Mouse (Mus musculus) megakaryocyte, embryonic 14.5 days (primary cell): Measurements from ENCODE around the gene Gmppb. TPM values are rescaled to one million over a fixed set of nuclear protein-coding genes. Genes with fewer than 3 reads are reported as not detected.
A peak's percentile ranks its signal among the peaks of the same experiment; 100 is the strongest.

ENCODE experiments used
- H3K27me3 ChIP-seq: replicated peaks from 2 replicates; pipeline ENCODE3; 2012; ENCODE audit warnings: inconsistent platforms
- H3K36me3 ChIP-seq: replicated peaks from 2 replicates; pipeline ENCODE3; 2012; ENCODE audit warnings: low read length, inconsistent platforms, mixed read lengths
- H3K4me1 ChIP-seq: 2 replicates; pipeline ENCODE4 v1.6.1; 2012; ENCODE audit warnings: inconsistent platforms
- H3K4me3 ChIP-seq: replicated peaks from 2 replicates; pipeline ENCODE3; 2012; ENCODE audit warnings: moderate library complexity, mild to moderate bottlenecking, inconsistent platforms
- H3K9me3 ChIP-seq: 2 replicates; pipeline ENCODE4 v1.6.1; 2012; ENCODE audit warnings: inconsistent platforms
- FLI1 ChIP-seq: IDR thresholded peaks from 2 replicates; pipeline ENCODE4 v1.6.1; 2012; ENCODE audit warnings: low read length, inconsistent platforms, mixed read lengths
- GATA1 ChIP-seq: IDR thresholded peaks from 3 replicates; pipeline ENCODE4 v1.6.1; 2012; ENCODE audit warnings: mixed read lengths, low read length, inconsistent platforms, borderline replicate concordance
- polyA plus RNA-seq: library from polyadenylated mRNA; stranded (reverse); fragments of >175 nt; gene quantifications from 2 replicates; pipeline ENCODE4 v1.2.3, GENCODE M21; 2012; ENCODE audit warnings: low replicate concordance; ENCODE audit not compliant: insufficient read depth

Gmppb gene
- polyA plus RNA-seq, 1 experiment = 30.7 TPM

GRCm38 (mm10) chr9:108026584-108026983, 22.5 kb upstream of the Gmppb start:
- Histone ChIP-seq H3K27me3 (no peaks in the 10 kb centered on the region), H3K36me3 (peaks cover 86% of the 10 kb centered on the region), H3K4me3 (no peak overlapping the region), H3K4me1 (peaks cover 25% of the 10 kb centered on the region), H3K9me3 (0 out of 2 replicates have a peak, but pooled peaks cover 2% of the 10 kb centered on the region)
- TF ChIP-seq FLI1 (no peak), GATA1 (no peak)

DNA sequence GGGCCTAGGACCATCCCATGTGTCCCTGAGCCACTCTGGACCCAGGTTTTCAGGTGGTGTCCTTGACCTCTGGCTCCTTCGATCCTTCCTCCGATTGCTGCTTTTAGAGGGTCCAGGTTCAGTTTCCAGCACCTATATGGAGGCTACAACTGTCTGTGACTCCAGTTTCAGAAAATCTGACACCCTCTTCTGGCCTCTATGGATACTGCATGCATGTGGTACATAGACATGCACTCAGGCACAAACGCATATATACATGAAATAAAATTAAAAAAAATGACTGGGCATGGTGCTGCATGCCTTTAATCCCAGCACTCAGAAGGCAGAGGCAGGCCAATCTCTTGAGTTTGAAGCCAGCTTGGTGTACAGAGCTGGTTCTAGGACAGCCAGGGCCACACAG, 21.2 kb upstream of the Gmppb start:
- TF ChIP-seq FLI1 (no peak), GATA1 (no peak)
- Histone ChIP-seq H3K4me3 (no peak overlapping the region), H3K9me3 (0 out of 2 replicates have a peak, but pooled peaks cover 2% of the 10 kb centered on the region), H3K27me3 (no peaks in the 10 kb centered on the region), H3K36me3 (peaks cover 88% of the 10 kb centered on the region), H3K4me1 (peaks cover 24% of the 10 kb centered on the region)

DNA sequence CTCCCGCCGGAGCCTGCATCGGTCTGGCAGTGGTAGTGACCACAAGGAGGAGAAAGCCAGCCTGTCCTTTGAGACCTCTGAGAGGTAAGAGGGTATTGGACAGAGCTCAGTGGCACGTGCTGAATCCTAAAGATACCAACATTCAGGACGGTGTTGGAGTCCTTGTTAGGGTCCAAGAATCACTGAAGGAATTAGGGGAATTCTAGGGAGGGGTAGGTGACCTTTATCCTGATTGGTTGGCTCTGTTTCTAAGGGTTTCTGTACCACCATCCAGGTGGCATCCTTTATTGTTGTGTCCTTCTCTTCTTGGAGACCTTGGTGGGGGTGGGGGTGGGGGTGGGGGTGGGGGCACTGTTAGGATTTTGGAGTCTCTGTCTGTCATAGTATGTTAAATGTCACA, 16.9 kb upstream of the Gmppb start:
- Histone ChIP-seq H3K9me3 (0 out of 2 replicates have a peak, but pooled peaks cover 2% of the 10 kb centered on the region), H3K36me3 (peaks cover 89% of the 10 kb centered on the region), H3K4me3 (no peak overlapping the region), H3K27me3 (no peaks in the 10 kb centered on the region), H3K4me1 (peaks cover 43% of the 10 kb centered on the region)
- no peak for TF ChIP-seq FLI1
- no peak for TF ChIP-seq GATA1

- H3K9me3 ChIP-seq = no peaks in the 10 kb centered on the region
- peak overlapping the region; percentile 65 for H3K4me3 ChIP-seq
- H3K27me3 ChIP-seq = no peaks in the 10 kb centered on the region
- TF ChIP-seq GATA1 (no peak), FLI1 (no peak)
- peaks cover 40% of the 10 kb centered on the region for H3K4me1 ChIP-seq
- peaks cover 90% of the 10 kb centered on the region for H3K36me3 ChIP-seq
Observed at GRCm38 (mm10) chr9:108035331-108036156, 13.5 kb upstream of the Gmppb start.

DNA sequence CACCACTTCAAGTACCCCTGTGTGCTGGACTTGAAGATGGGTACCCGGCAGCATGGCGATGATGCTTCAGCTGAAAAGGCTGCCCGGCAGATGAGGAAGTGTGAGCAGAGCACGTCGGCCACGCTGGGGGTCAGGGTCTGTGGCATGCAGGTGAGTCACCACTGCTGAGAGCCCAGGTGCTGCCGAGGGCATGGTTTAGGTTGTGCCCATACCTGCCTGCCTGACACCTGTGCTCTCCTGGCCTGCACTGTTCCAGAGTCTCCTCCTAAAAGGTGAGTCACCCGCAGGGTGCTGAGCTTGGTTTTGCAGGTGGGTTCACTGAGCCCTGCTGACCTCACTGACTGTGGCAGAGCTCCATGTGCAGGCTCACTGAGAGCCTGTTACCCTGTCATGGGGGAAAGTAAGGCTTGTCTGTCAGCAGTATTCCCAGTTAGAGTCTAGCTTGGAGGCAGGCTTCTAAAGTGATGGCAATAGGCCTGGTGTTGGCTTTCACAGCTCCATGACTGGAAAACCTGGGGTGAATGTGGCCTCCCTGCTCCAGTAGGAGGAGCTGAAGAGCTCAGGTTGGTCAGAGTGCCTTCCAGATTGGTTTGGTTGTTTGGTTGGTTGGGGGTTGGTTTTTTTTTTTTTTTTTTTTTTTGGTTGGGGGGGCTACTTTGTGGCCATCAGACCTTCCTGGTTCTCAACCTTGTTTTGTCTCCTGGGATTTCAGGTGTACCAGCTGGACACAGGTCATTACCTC, 4.1 kb upstream of the Gmppb start:
- TF ChIP-seq GATA1 = no peak
- no peak for TF ChIP-seq FLI1
- peak overlapping the region; percentile 64 for H3K4me3 ChIP-seq
- H3K36me3 ChIP-seq = peaks cover 78% of the 10 kb centered on the region
- peaks cover 74% of the 10 kb centered on the region for H3K4me1 ChIP-seq
- no peaks in the 10 kb centered on the region for H3K27me3 ChIP-seq
- no peaks in the 10 kb centered on the region for H3K9me3 ChIP-seq

DNA sequence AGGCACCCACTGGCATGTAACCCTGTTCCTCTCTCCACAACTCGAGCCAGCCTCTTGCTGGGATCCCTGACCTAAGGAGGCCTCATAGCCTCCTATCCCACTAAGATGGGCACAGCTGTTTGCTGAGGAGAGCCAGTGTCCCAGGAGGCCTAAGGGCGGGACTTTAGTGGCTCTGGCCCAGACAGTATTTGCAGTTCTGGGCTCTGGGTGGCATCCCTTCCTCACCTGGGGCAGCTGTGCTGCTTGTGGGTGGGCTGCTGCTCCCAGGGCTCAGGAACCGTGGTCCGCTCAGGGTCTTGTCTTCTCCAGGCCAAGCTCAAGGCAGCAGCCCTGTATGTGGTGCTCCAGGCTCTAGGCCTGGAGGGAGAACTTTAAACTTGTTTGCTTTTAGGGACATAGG, 2.5 kb upstream of the Gmppb start:
- Histone ChIP-seq H3K4me1 (peaks cover 82% of the 10 kb centered on the region), H3K36me3 (peaks cover 80% of the 10 kb centered on the region), H3K4me3 (peak overlapping the region; percentile 33)

DNA sequence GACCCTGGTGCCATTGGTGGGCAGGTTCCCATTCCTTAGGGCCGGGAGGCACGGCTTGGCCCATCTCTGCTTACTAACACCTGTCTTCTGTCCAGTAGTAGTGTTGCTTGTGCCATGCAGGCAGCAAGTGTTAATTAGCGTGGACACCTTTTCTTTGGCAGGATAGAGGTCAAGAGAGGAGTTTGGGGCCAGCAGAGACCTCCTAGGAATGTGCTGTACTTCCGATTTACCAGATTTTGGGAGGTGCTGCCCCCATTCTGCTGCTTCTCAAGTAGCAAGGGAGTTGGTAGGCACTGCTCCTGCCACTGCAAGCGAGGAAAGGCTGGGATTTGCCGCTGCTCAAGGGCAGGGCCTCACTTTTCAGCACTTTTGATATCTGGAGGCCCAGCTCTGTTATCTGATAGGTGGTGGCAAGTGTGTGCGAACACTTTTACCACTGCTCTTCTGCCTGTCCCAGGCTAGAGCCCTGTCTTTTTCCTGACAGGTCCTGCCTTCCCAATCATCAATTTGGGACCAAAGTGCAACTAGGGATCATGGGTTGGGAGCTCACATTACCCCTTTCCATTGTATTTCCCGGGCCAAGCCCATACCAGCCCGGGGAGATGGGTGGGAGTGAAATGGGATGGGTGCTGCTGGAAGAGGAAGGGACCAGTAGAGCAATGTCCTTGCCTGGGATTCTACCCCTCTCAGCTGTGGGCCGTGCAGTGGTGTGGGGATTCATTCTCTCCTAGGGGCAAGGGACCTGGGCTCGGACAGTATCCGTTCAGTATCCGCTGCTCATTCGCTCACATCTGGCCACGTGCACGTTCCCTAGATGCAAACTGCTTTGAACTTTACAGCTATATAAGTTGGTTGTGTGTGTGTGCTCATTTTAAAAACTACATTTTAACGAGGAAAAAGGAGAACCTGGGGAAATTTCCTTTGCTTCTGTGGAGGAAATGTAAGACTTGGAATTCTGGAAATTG, 1.2 kb upstream of the Gmppb start:
- Histone ChIP-seq H3K9me3 (no peaks in the 10 kb centered on the region), H3K27me3 (no peaks in the 10 kb centered on the region), H3K36me3 (peaks cover 79% of the 10 kb centered on the region), H3K4me3 (peak overlapping the region; percentile 99), H3K4me1 (peaks cover 83% of the 10 kb centered on the region)
- TF ChIP-seq FLI1 = no peak
- TF ChIP-seq GATA1 = no peak

More for the DNA sequence above, 2.5 kb upstream of the Gmppb start:
- no peak for TF ChIP-seq GATA1
- no peak for TF ChIP-seq FLI1
- Histone ChIP-seq H3K27me3 (no peaks in the 10 kb centered on the region), H3K9me3 (no peaks in the 10 kb centered on the region)

GRCm38 (mm10) chr9:108048566-108048955, 481 bp upstream of the Gmppb start:
- H3K4me1 ChIP-seq = peaks cover 87% of the 10 kb centered on the region
- TF ChIP-seq GATA1 (no peak), FLI1 (no peak)
- no peaks in the 10 kb centered on the region for H3K9me3 ChIP-seq
- no peaks in the 10 kb centered on the region for H3K27me3 ChIP-seq
- H3K4me3 ChIP-seq = peak overlapping the region; percentile 99
- H3K36me3 ChIP-seq = peaks cover 78% of the 10 kb centered on the region
